ENCODE assay signal across 14 mouse cellular contexts in the genomic region with DNA sequence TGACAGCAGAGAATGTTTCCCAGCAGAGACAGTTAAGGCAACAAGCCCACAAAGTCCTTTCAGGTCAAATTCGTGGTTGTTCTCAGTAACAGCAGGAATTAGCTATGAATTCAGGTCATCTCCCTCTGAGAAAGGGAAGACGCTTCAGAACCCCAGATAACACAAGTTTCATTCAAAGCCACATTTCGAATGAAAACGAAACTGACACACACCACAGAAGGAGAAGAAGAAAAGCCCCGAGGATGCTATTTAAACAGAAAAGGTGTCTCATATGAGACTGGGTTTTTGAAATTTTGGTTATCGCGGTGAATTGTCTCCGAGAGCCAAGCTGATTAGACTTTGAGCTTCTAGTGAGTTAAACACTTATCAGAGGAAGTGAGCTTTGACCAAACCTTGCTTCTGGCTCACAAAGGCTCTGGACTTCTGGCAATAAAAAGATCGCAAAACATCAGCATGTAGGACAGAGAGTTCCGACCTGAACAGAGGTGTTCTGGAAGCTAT. TPM values are rescaled to one million over a fixed set of nuclear protein-coding genes. Genes with fewer than 3 reads are reported as not detected.
A peak's percentile ranks its signal among the peaks of the same experiment; 100 is the strongest.
DNase-seq lines count a peak whose midpoint lies in the region; ATAC-seq and TF ChIP-seq lines count a peak whose summit lies in the region.
"Had no signal": no experiment of that assay in that cellular context is flagged by ENCODE, and none has a peak within 500 bp of the region (broad histone marks: within the 10 kb centered on the region; RNA-seq: fewer than 3 reads in every experiment).

No protein-coding gene starts in this region.

- TF ChIP-seq EP300 in liver, postnatal 0 days (IDR thresholded peaks at IDR 0.05; ENCODE audit: low read depth), result no peak

- 21% methylated on average over 10 of the region's 10 CpGs for WGBS in liver, postnatal 0 days (ENCODE audit: insufficient replicate concordance)

- TF ChIP-seq CTCF in liver, postnatal 0 days (IDR thresholded peaks at IDR 0.05; ENCODE audit: low read depth), result no peak

- no peaks in the 10 kb centered on the region for H3K9me3 ChIP-seq in liver, postnatal 0 days (ENCODE audit: low read length)
- H3K9me3 ChIP-seq: heart, embryonic 15.5 days had no signal

- H3K4me1 ChIP-seq in liver, postnatal 0 days (ENCODE audit: insufficient read depth), result peaks cover 10% of the 10 kb centered on the region; the same call in 1 of the 2 replicates
- H3K4me1 ChIP-seq: heart, embryonic 15.5 days had no signal

- H3K4me3 ChIP-seq in liver, postnatal 0 days (ENCODE audit: low read depth, low read length), result peak overlapping the region; percentile 36
- H3K4me3 ChIP-seq: heart, embryonic 15.5 days had no signal

- peak; percentile 46 for DNase-seq in heart, adult 11 months
- DNase-seq in heart, adult 8-10 months (ENCODE audit: low spot score), result no peak
- peak; percentile 85 for DNase-seq in A20 (ENCODE audit: low read depth, low spot score)
- DNase-seq in liver, postnatal 0 days, result no peak
- no peak for DNase-seq in retina, postnatal 1 day
- DNase-seq in gastrocnemius, postnatal 10 days, result no peak
- no peak for DNase-seq in layer of hippocampus, adult 8-10 months (ENCODE audit: low spot score in 2 of 2)
- DNase-seq: adrenal gland, postnatal 10 days; cerebellum, adult 11-12 months; embryo, embryonic 11 days; lung, postnatal 4 days had no signal

- H3K4me2 ChIP-seq in liver, postnatal 0 days (ENCODE audit: low read depth, low read length), result peak overlapping the region; percentile 55
- H3K4me2 ChIP-seq: heart, embryonic 15.5 days had no signal

- H3K36me3 ChIP-seq in liver, postnatal 0 days (replicated peaks; ENCODE audit: insufficient read depth, low read length), result no peaks in the 10 kb centered on the region
- H3K36me3 ChIP-seq: heart, embryonic 15.5 days had no signal

- peak overlapping the region; percentile 76 for H3K27ac ChIP-seq in liver, postnatal 0 days (ENCODE audit: low read depth)
- H3K27ac ChIP-seq: heart, embryonic 15.5 days had no signal

- H3K27me3 ChIP-seq in liver, postnatal 0 days (ENCODE audit: insufficient read depth, low read length), result no peaks in the 10 kb centered on the region
- H3K27me3 ChIP-seq: heart, embryonic 15.5 days had no signal

- H3K9ac ChIP-seq in liver, postnatal 0 days (replicated peaks), result 0 out of 2 replicates have a peak overlapping the region, but pooled peaks have one; percentile 42
- H3K9ac ChIP-seq: heart, embryonic 15.5 days had no signal

- peak; percentile 49 to 54 for ATAC-seq in hematopoietic stem cell, adult 5-6 weeks (replicated peaks in 1 of 2; ENCODE audit: insufficient read depth in 1 of 2, low FRiP score in 2 of 2, low TSS enrichment in 1 of 2, low read depth in 1 of 2, poor library complexity in 2 of 2, severe bottlenecking in 2 of 2)
- ATAC-seq in liver, postnatal 0 days, result peak; percentile 76
- ATAC-seq: Patski had no signal

RNA-seq across cellular contexts. Expression of a gene that starts 6.3 kb away (rescaled TPM):
- total RNA-seq in heart, adult 8-10 months (2022), result 100 to 1,000 TPM; 543 to 586 (median 574) TPM
- total RNA-seq in hematopoietic stem cell, adult 5-6 weeks (2017), result 56.8 and 71.8 TPM in 2 replicates
- polyA plus RNA-seq in liver, postnatal 0 days (2015; fragmentation: Nextera tagmentation; extraction: Ambion mirVana), result 93.3 and 103 TPM in 2 replicates
- 100 to 1,000 TPM; 218 to 258 TPM for total RNA-seq in gastrocnemius, postnatal 10 days (2021)
- 10 to 100 TPM; 65.4 to 82.2 (median 76.7) TPM for total RNA-seq in layer of hippocampus, adult 8-10 months (2022)

RNA-seq across cellular contexts. Expression of a gene that starts 11.6 kb away (rescaled TPM):
- under 1 TPM; 0.28 to 0.44 (median 0.30) TPM for total RNA-seq in heart, adult 8-10 months (2022)
- total RNA-seq in hematopoietic stem cell, adult 5-6 weeks (2017), result 2.3 and 4.4 TPM in 2 replicates
- 26.5 and 28.5 TPM in 2 replicates for polyA plus RNA-seq in liver, postnatal 0 days (2015; fragmentation: Nextera tagmentation; extraction: Ambion mirVana)
- under 1 TPM; 0.25 to 0.28 TPM for total RNA-seq in gastrocnemius, postnatal 10 days (2021)
- total RNA-seq in layer of hippocampus, adult 8-10 months (2022), result under 1 TPM in 2 of 4 experiments, not detected in 2; 0.20 to 0.70 TPM

Comparison
In these comparisons a context has a peak if more than half of its experiments do, and no peak if none do; other contexts are left out.
1. DNase-seq: peak in heart, adult 11 months (single experiment) and A20 (single experiment); none in heart, adult 8-10 months (single experiment), liver, postnatal 0 days (single experiment), retina, postnatal 1 day (single experiment), gastrocnemius, postnatal 10 days (single experiment) and layer of hippocampus, adult 8-10 months (0 of 2).